Mouse (Mus musculus) T-helper 2 cell (primary cell): Measurements from ENCODE around the gene Olfr922.

ENCODE experiments used
- in situ Hi-C: fragments of 300-600 bp; cut with MboI, MseI; formaldehyde crosslinking; loops from one replicate; pipeline ENCODE4 v1.15.1; 2025; ENCODE audit warnings: high pct_unique_total_duplicates

Gene Olfr922

GRCm38 (mm10) chr9:38814314-38814713 lies at the start of gene Olfr922:
TSS of gene Olfr922 (plus strand) at chr9:38814614.
- in situ Hi-C loops: no loop called here

- in situ Hi-C loops: no loop called here
Observed at GRCm38 (mm10) chr9:38772768-38773167, 41.6 kb upstream of the Olfr922 start, which contains the start of gene Olfr921. TSS of gene Olfr921 (plus strand) at chr9:38773068.

GRCm38 (mm10) chr9:38792689-38793088 lies 21.7 kb upstream of the Olfr922 start:
- in situ Hi-C loops: no loop called here

- in situ Hi-C loops: no loop called here
Observed at GRCm38 (mm10) chr9:38805696-38806095, 8.7 kb upstream of the Olfr922 start.

GRCm38 (mm10) chr9:38815458-38815986 lies 1.1 kb downstream of the Olfr922 start:
- in situ Hi-C loops: no loop called here

GRCm38 (mm10) chr9:38826245-38826644 lies 11.8 kb downstream of the Olfr922 start, which contains the start of gene Olfr923:
TSS of gene Olfr923 (plus strand) at chr9:38826545.
- in situ Hi-C loops: no loop called here

- in situ Hi-C loops: no loop called here
Observed at GRCm38 (mm10) chr9:38833027-38833426, 18.6 kb downstream of the Olfr922 start.

GRCm38 (mm10) chr9:38844149-38844548 lies 29.7 kb downstream of the Olfr922 start, which contains the start of gene Olfr924:
TSS of gene Olfr924 (plus strand) at chr9:38844449.
- in situ Hi-C loops: no loop called here

DNA sequence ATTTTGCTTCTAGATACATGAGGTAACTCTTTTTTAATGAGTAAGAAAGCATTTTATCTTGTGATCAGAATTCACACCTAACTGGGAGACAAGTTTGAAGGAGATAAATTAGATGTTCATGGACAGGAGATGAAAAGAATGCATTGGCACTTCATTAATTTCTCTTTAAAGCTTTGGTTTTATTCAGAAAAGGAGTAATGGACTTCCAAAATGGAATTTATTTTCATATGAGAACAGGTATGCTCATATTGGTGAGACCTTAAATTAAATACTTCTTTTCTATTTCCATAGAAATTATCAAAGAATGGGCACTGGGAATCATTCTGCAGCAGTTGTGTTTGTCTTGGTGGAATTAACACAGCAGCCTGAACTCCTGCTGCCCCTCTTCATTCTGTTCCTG lies 40.3 kb downstream of the Olfr922 start, which contains the start of gene Olfr26:
TSS of gene Olfr26 (plus strand) at position 301 of the 400 bp plus-strand sequence.
- in situ Hi-C loops: no loop called here
